Mouse (Mus musculus): ENCODE data around the gene Ift122. TPM values are rescaled to one million over a fixed set of nuclear protein-coding genes. Genes with fewer than 3 reads are reported as not detected.

Ift122 gene
- polyA plus RNA-seq (2015; fragmentation: Nextera tagmentation; extraction: Ambion mirVana): 12.5 and 15.2 TPM in 2 replicates

DNA sequence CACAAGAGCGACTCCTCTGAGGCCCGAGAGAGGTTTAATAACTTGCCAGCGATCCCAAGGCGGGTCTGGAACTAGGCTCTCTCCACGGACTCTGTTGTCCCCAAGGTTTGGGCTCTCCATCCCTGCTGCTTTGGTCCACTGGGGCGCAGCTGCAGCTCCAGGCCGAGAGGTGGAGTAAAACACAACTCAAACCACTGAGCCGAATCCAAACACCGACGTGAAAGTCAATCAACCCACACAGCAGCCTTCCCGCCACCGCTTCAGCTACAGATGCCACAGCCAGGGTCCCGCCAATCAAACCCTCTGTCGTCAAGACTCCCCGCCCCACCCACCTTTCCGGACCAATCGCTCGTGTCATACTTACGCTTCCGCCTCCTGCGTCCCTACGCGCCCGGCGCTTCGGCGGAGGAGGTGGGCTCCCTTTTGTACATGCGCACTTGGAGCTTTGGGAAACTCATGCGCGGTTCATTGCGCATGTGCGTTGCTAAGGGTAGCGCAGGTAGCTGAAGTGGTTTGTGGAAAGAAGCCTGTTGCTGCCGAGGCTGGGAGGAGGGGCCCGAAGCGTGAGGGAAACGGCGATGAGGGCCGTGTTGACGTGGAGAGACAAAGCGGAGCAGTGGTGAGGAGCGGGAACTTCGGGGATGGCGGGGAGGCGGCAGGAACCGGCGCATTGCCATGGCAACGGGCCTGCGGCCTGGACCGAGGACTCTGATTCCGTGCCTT lies at the start of gene Ift122, which contains the start of gene Mbd4:
Ift122 (plus strand) TSS at position 380 of the 723 bp plus-strand sequence.
Mbd4 (minus strand) TSS at position 281 of the 723 bp plus-strand sequence.

DNA sequence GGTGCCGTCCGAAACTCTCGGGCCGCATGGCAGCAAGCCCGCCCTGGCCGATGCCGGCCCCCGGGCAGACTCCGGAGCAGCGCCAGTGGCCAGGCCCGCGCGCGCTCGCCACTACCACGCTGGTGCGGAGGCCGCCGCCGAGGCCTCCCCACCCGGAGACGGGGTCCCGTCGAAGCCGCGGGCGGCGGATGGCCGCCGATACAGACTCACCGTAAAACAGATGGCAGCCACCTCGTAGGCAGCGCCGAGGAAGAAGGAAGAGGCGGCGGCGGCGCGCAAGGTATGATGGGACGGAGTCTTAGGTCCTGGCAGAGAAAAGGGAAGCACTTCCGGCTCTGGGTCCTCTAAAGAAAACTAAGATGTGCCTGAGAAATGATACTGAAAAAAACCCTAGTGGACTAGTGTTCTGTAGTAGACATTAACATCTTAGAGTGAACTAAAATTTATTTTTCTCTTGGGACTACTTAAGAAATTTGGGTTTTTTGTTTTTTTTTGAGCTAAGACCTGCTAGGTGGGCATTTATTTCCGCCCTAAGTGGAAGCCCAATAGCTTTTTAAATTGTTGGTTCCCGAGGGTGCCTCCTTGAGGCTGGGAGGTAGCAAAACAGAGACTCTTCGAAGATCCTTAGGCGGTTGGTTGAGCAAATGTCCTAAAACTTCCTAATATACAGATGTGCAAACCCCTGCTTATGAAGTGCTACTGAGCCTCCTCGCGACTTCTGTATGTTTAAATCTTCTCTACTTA lies 44.6 kb upstream of the Ift122 start, which contains the start of gene Rpl32:
Rpl32 (minus strand) TSS at position 260 of the 744 bp plus-strand sequence.

DNA sequence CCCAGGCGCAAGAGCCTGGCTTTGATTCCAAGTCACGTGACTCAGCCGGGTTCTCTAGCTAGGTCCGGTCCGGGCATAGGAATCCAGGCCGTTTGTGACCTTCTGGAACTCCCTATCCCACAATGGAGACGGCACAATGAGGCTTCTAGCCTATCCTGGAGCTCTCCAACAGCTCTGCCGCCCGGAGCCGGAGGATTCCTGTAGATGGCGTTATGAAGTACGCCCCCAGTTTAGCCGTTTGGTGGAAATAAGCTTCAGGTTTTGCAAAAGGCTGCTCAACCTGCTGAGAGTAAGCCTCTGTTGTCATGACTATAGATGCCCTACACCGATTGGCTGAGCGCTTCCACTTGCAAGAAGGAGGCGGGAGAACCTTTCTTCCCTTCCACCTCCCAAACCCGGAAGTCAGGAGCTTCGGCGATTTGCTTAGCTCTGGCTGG lies 15.1 kb upstream of the Ift122 start, which contains the start of gene Efcab12:
Efcab12 (minus strand) TSS at position 252 of the 437 bp plus-strand sequence.

DNA sequence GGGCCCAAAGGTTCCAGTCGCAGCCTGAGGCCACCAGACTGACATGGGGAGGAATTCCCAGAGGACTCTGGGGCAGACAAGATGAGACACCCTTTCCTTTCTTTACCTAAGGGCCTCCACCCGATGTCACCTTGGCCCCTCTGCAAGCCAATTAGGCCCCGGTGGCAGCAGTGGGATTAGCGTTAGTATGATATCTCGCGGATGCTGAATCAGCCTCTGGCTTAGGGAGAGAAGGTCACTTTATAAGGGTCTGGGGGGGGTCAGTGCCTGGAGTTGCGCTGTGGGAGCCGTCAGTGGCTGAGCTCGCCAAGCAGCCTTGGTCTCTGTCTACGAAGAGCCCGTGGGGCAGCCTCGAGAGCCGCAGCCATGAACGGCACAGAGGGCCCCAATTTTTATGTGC lies 78.4 kb downstream of the Ift122 start, which contains the start of gene Rho:
Rho (plus strand) TSS at position 110 of the 400 bp plus-strand sequence.

DNA sequence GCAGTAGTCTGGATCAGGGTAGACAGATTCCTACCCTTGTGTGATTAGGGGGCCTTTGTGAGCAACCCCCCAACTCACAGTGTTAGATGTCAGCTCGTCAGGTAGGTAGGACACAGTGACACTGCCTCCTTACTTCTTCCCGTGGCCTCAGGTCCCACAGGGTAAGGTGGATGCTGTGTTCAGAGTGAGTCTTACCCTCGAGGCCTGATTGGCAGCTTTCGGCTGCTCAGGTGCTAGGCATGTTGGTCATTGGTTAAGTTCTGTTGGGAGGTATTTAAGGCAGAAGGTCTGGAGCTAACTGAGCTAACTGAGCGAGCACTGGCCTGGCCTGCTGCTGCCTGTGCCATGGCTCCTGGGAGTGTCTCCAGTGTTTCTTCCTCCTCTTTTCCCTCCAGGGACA lies 91.4 kb downstream of the Ift122 start, which contains the start of gene H1foo:
H1foo (plus strand) TSS at position 301 of the 400 bp plus-strand sequence.

Other genes starting within 250 kb of the Ift122 start
- gene Raf1, start 176.8 kb upstream of the Ift122 start, polyA plus RNA-seq (2015; fragmentation: Nextera tagmentation; extraction: Ambion mirVana): 49.9 and 52.8 TPM in 2 replicates
- 3.0 and 3.3 TPM in 2 replicates for gene Tmem40, start 91.1 kb upstream of the Ift122 start, polyA plus RNA-seq (2015; fragmentation: Nextera tagmentation; extraction: Ambion mirVana)
- gene Cand2, start 78.9 kb upstream of the Ift122 start, polyA plus RNA-seq (2015; fragmentation: Nextera tagmentation; extraction: Ambion mirVana): 8.5 and 10.0 TPM in 2 replicates
- gene Rpl32, start 44.7 kb upstream of the Ift122 start, polyA plus RNA-seq (2015; fragmentation: Nextera tagmentation; extraction: Ambion mirVana): 2,518 and 3,190 TPM in 2 replicates
- gene Efcab12, start 15.1 kb upstream of the Ift122 start, polyA plus RNA-seq (2015; fragmentation: Nextera tagmentation; extraction: Ambion mirVana): 0.62 and 0.66 TPM in 2 replicates
- 7.5 and 8.0 TPM in 2 replicates for gene Mbd4, start 99 bp upstream of the Ift122 start, polyA plus RNA-seq (2015; fragmentation: Nextera tagmentation; extraction: Ambion mirVana)
- gene Rho, start 78.3 kb downstream of the Ift122 start, polyA plus RNA-seq (2015; fragmentation: Nextera tagmentation; extraction: Ambion mirVana): 0.30 and 0.92 TPM in 2 replicates
- not detected in 2 replicates for gene H1foo, start 91.5 kb downstream of the Ift122 start, polyA plus RNA-seq (2015; fragmentation: Nextera tagmentation; extraction: Ambion mirVana)
- gene Plxnd1, start 141.5 kb downstream of the Ift122 start, polyA plus RNA-seq (2015; fragmentation: Nextera tagmentation; extraction: Ambion mirVana): 17.0 and 29.6 TPM in 2 replicates